Mouse (Mus musculus) spleen, postnatal 0 days (tissue): ENCODE data around the gene Zfp445. TPM values are rescaled to one million over a fixed set of nuclear protein-coding genes. Genes with fewer than 3 reads are reported as not detected.

Experiments
- polyA plus RNA-seq: library from polyadenylated mRNA; unstranded; fragments of >200 nt; fragmentation: Nextera tagmentation; extraction: Ambion mirVana; gene quantifications from 2 replicates; pipeline ENCODE4 v1.2.1, GENCODE M21; 2015

Gene Zfp445
- 18.0 and 20.4 TPM in 2 replicates for polyA plus RNA-seq

GRCm38 (mm10) chr9:122865697-122866166 is at the start of gene Zfp445:
TSS of gene Zfp445 (minus strand) at chr9:122866006.

GRCm38 (mm10) chr9:122885385-122885784 is 19.6 kb upstream of the Zfp445 start, which contains the start of gene Zkscan7:
TSS of gene Zkscan7 (plus strand) at chr9:122885685.

DNA sequence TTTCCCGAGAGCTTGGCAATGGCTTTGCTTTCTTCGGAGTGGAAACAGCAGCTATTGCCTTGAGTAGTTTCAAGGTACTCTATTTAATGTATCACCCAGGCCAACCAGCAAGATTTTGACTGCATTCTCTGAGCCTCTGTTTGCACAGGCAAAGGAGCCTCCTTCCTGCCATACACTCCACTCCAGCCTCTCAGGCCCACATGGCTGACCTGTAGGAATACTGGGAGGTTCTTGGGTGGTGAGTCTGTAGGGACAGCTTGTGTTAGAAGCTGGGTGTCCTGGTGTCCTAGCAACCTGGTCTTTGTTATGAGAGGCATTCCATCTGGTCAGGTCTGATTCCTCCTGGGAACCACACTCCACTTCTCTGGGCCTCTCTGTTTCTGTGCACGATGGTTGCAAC is 22.0 kb downstream of the Zfp445 start, which contains the start of gene Gm35549:
Gene Gm35549, minus strand, starts transcription at position 276 of the 400 bp plus-strand sequence.

GRCm38 (mm10) chr9:122805053-122805844 is 60.6 kb downstream of the Zfp445 start, which contains the start of gene Tcaim:
TSS of gene Tcaim (plus strand) at chr9:122805539.

Other genes with a start within 250 kb of the Zfp445 start
- not detected in 2 replicates for gene Topaz1, start 118.7 kb downstream of the Zfp445 start, polyA plus RNA-seq
- 2.5 and 3.5 TPM in 2 replicates for gene Tcaim, start 60.5 kb downstream of the Zfp445 start, polyA plus RNA-seq
- 0.20 TPM in 1 of 2 replicates, not detected in the other for gene Gm35549, start 22.0 kb downstream of the Zfp445 start, polyA plus RNA-seq
- gene Zkscan7, start 19.7 kb upstream of the Zfp445 start, polyA plus RNA-seq = 0.61 and 1.5 TPM in 2 replicates
- 3.2 and 4.3 TPM in 2 replicates for gene Zfp105, start 57.1 kb upstream of the Zfp445 start, polyA plus RNA-seq
- gene 1110059G10Rik, start 85.0 kb upstream of the Zfp445 start, polyA plus RNA-seq = 32.3 and 33.2 TPM in 2 replicates
- gene Kif15, start 85.0 kb upstream of the Zfp445 start, polyA plus RNA-seq = 50.3 and 53.2 TPM in 2 replicates
- gene Tmem42, start 155.3 kb upstream of the Zfp445 start, polyA plus RNA-seq = 10.9 and 12.0 TPM in 2 replicates
- gene Tgm4, start 168.7 kb upstream of the Zfp445 start, polyA plus RNA-seq = 0.13 and 0.32 TPM in 2 replicates
- gene Zdhhc3, start 247.2 kb upstream of the Zfp445 start, polyA plus RNA-seq = 38.8 and 40.5 TPM in 2 replicates
- gene Exosc7, start 247.2 kb upstream of the Zfp445 start, polyA plus RNA-seq = 81.6 and 89.4 TPM in 2 replicates